Mouse (Mus musculus) heart, embryonic 12.5 days (tissue): ENCODE data around the gene Pdzk1. TPM values are rescaled to one million over a fixed set of nuclear protein-coding genes. Genes with fewer than 3 reads are reported as not detected.

ENCODE experiments used
- ATAC-seq: fragments of 200-750 bp; cut with Nextera tagmentation; 2 replicates; pipeline ENCODE4 v1.8.0; 2017; ENCODE audit warnings: moderate TSS enrichment, moderate library complexity; ENCODE audit not compliant: insufficient number of reproducible peaks, low FRiP score
- H3K27ac ChIP-seq: fragments of 300-500 bp; sonication (generic); 2 replicates; pipeline ENCODE4 v1.5.1; 2016; ENCODE audit warnings: mild to moderate bottlenecking, moderate library complexity; ENCODE audit not compliant: poor library complexity, severe bottlenecking
- H3K27me3 ChIP-seq: fragments of 300-500 bp; sonication (generic); replicated peaks from 2 replicates; pipeline ENCODE4 v1.6.1; 2016; ENCODE audit warnings: mild to moderate bottlenecking, moderate library complexity
- H3K36me3 ChIP-seq: fragments of 300-500 bp; sonication (generic); 2 replicates; pipeline ENCODE4 v1.6.1; 2016; ENCODE audit warnings: mild to moderate bottlenecking, moderate library complexity
- H3K4me1 ChIP-seq: fragments of 300-500 bp; sonication (generic); replicated peaks from 2 replicates; pipeline ENCODE4 v1.6.1; 2016; ENCODE audit warnings: mild to moderate bottlenecking
- H3K4me2 ChIP-seq: fragments of 300-500 bp; sonication (generic); 2 replicates; pipeline ENCODE4 v1.6.1; 2016; ENCODE audit warnings: mild to moderate bottlenecking, moderate library complexity
- H3K4me3 ChIP-seq: fragments of 300-500 bp; sonication (generic); 2 replicates; pipeline ENCODE4 v1.5.1; 2016; ENCODE audit warnings: mild to moderate bottlenecking
- H3K9ac ChIP-seq: fragments of 300-500 bp; sonication (generic); 2 replicates; pipeline ENCODE4 v1.6.1; 2016; ENCODE audit warnings: mild to moderate bottlenecking, moderate library complexity
- H3K9me3 ChIP-seq: fragments of 300-500 bp; sonication (generic); replicated peaks from 2 replicates; pipeline ENCODE4 v1.6.1; 2016; ENCODE audit warnings: mild to moderate bottlenecking, moderate library complexity
- WGBS: fragments of 180-500 bp; shearing (Covaris S2); methylation state at CpG from one replicate; pipeline ENCODE4 v1.1.7; 2016; 5-methylcytosine and 5-hydroxymethylcytosine counted together
- polyA plus RNA-seq: library from polyadenylated mRNA; unstranded; fragments of >200 nt; fragmentation: Nextera tagmentation; extraction: Ambion mirVana; gene quantifications from 2 replicates; pipeline ENCODE4 v1.2.1, GENCODE M21; 2016

Pdzk1 gene
- polyA plus RNA-seq, 1 experiment from 2014 or later = 0.36 TPM

DNA sequence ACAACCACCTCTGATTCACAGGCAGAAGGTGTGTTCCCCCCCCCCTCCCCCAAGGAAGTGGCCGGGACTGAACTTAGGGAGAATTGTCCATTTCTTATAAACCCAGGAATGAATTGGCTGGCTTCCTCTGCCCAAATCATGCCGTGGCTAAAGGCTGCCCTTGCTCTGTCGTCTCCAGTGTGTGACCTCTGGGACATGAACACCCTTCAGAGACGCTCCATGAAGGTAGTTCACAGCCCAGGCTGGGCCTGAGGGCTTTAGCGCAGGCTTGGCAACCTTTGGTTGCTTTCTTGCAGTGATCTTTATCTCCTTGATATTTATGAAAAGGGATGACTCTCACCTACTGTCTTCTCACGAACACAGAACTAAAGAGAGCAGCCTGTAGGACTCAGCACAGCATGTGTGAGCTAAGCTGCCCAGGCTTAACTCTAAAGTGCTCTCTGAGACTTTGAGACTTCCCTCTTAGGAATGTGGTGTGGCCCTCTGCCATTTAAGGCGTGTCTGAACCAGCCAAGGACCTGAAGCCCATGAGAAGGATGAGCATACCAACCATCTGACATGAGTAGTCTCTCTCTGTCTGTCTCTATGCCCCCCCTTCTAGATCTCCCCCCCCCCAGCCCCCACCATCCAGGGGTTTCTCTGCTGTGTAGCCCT is 15.4 kb upstream of the Pdzk1 start:
- Histone ChIP-seq H3K27me3 (0 out of 2 replicates have a peak, but pooled peaks cover 21% of the 10 kb centered on the region), H3K4me2 (peak overlapping the region; percentile 55), H3K36me3 (no peaks in the 10 kb centered on the region), H3K9ac (no peak overlapping the region), H3K9me3 (peaks cover 6% of the 10 kb centered on the region), H3K4me1 (peaks cover 19% of the 10 kb centered on the region), H3K4me3 (0 out of 2 replicates have a peak overlapping the region, but pooled peaks have one; percentile 5), H3K27ac (no peak overlapping the region)
- 0 out of 2 replicates have a peak, but pooled peaks have one; percentile 31 for ATAC-seq
- WGBS = 25% methylated on average over 7 of the region's 7 CpGs

DNA sequence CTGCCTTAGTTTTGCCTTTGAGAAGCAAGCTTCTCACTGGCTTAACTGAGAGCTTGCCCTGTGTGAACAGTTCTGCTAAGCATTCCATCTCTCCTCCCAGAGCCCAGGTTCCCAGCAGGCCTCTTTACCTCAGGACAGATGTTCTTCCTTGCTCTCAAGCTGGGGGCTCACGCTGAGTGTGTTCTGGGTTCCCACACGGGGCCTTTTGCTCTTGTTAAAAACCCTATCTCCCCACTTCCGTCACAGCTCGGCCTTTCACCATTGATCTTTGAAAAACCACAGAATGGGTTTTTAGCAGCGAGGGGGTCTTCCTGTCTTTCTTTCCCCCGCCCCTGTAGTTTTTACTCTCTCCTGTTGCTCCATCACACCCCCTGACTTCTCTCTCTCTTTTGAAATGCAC is 14.7 kb upstream of the Pdzk1 start:
- 0 out of 2 replicates have a peak, but pooled peaks cover 21% of the 10 kb centered on the region for H3K27me3 ChIP-seq
- H3K9me3 ChIP-seq = peaks cover 6% of the 10 kb centered on the region
- no peak overlapping the region for H3K4me3 ChIP-seq
- 36% methylated on average over 6 of the region's 6 CpGs for WGBS
- H3K4me1 ChIP-seq = peaks cover 16% of the 10 kb centered on the region
- no peak overlapping the region for H3K9ac ChIP-seq
- H3K36me3 ChIP-seq = no peaks in the 10 kb centered on the region
- H3K4me2 ChIP-seq = no peak overlapping the region
- ATAC-seq = no peak
- no peak overlapping the region for H3K27ac ChIP-seq

DNA sequence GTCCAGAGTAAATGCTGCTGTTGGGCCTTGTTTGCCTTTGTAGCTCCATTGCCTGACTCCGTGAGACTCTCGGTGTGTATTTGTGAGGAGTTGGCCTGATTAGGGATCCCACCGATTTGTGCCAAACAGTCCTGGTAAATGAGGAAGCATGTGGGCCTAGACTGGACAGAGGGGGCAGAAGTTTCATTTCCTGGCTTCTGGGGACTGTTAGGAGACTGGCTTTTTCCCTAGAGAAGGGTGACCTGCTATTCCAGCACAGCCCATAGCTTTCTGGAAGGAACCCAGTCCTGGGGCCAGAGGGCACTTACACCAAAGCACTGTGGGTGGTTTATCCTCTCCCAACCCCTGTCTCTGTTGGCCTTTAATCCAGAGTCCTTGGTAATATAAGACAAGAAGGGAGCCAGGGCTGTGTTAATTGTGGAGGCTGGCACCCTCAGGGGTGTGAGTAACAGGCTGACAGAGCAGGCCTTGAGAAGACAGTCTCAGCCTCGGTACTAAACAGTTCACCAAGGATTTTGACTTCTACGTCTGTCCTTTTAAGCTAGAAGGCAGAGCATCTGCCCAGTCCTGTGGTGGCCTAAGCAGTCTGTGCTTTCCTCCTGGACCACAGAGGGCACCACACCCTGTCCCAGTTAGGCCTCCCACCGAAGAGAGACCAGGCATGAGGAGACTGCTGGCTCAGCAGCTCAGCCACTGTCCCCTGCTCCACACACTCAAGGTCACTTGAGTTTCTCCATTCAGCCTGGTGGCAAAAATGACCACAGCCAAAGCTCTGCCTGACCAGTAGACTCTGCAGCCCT is 8.8 kb upstream of the Pdzk1 start:
- Histone ChIP-seq H3K27ac (no peak overlapping the region), H3K9me3 (peaks cover 6% of the 10 kb centered on the region), H3K27me3 (0 out of 2 replicates have a peak, but pooled peaks cover 9% of the 10 kb centered on the region), H3K9ac (no peak overlapping the region), H3K4me1 (no peaks in the 10 kb centered on the region), H3K4me2 (no peak overlapping the region), H3K36me3 (no peaks in the 10 kb centered on the region), H3K4me3 (no peak overlapping the region)
- WGBS = 68% methylated on average over 6 of the region's 6 CpGs
- ATAC-seq = no peak

DNA sequence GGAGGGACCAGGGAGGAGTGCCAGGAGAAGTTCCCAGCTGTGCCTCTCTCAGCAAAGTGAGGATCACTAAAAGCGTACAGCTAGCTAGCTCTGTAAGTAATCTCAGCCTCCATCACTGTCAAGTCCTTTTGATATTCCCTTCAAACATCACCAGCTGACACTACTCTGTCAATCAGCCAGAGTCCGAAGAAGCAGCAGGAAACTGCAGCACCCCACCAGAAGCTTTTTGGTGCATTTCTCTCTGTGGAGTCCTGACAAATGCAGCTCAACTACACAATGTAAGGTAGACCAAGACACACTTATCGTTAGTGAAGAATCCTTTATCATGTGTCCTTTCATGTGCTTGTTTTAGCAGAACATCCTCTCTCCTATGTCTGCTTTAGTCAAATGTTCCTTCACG is 7.5 kb upstream of the Pdzk1 start:
- H3K27ac ChIP-seq = no peak overlapping the region
- H3K27me3 ChIP-seq = 0 out of 2 replicates have a peak, but pooled peaks cover 5% of the 10 kb centered on the region
- H3K36me3 ChIP-seq = no peaks in the 10 kb centered on the region
- no peak overlapping the region for H3K9ac ChIP-seq
- no peak overlapping the region for H3K4me3 ChIP-seq
- WGBS = 74% methylated on average over 4 of the region's 4 CpGs
- no peaks in the 10 kb centered on the region for H3K4me1 ChIP-seq
- no peak overlapping the region for H3K4me2 ChIP-seq
- peaks cover 6% of the 10 kb centered on the region for H3K9me3 ChIP-seq
- ATAC-seq = no peak

DNA sequence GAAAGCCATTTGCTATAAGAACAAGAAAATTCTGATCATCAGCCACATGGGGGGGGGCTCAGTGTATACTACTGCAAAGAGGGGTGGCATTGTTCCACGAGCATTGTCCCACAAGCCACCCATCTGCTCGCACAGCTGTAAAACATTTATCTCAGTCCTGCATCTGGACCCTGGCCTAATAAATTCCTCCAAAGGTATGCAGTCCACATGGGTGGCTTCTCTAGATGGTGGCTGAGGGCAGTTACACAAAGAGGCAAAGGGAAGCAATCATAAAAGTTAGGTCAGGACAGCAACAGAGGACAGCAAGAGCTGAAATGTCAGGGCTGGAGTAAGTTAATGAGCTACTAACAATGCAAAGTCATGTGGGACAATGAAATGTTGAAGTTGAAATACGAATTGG is 5.4 kb upstream of the Pdzk1 start:
- ATAC-seq = no peak
- H3K9ac ChIP-seq = no peak overlapping the region
- no peaks in the 10 kb centered on the region for H3K36me3 ChIP-seq
- H3K27me3 ChIP-seq = no peaks in the 10 kb centered on the region
- 0 out of 2 replicates have a peak, but pooled peaks cover 4% of the 10 kb centered on the region for H3K9me3 ChIP-seq
- H3K4me2 ChIP-seq = no peak overlapping the region
- no peak overlapping the region for H3K4me3 ChIP-seq
- H3K27ac ChIP-seq = no peak overlapping the region
- 76% methylated on average over 3 of the region's 3 CpGs for WGBS
- peaks cover 5% of the 10 kb centered on the region for H3K4me1 ChIP-seq

DNA sequence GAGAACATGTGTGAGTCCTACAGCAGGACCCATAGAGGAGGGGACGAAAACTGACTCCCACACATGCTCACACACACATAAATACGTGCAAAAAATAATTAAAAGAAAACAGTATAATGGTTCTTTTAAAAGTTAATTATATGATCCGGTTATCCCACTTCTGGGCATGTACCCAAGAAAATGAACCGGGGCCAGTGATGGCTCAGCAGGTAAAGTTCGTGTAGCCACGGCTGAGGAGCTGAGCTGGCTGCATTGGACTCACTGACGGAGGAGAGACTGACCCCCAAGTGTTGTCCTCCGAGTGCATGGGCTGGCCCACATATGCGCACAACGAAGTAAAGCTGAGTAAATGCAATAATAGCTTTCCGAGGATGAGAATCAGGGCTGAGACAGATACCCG is 4.5 kb upstream of the Pdzk1 start:
- H3K9ac ChIP-seq = no peak overlapping the region
- no peak overlapping the region for H3K4me2 ChIP-seq
- no peak overlapping the region for H3K4me3 ChIP-seq
- peaks cover 5% of the 10 kb centered on the region for H3K4me1 ChIP-seq
- no peak for ATAC-seq
- H3K27ac ChIP-seq = no peak overlapping the region
- no peaks in the 10 kb centered on the region for H3K36me3 ChIP-seq
- WGBS = 87% methylated on average over 12 of the region's 12 CpGs
- 0 out of 2 replicates have a peak, but pooled peaks cover 4% of the 10 kb centered on the region for H3K9me3 ChIP-seq
- H3K27me3 ChIP-seq = 0 out of 2 replicates have a peak, but pooled peaks cover 8% of the 10 kb centered on the region

DNA sequence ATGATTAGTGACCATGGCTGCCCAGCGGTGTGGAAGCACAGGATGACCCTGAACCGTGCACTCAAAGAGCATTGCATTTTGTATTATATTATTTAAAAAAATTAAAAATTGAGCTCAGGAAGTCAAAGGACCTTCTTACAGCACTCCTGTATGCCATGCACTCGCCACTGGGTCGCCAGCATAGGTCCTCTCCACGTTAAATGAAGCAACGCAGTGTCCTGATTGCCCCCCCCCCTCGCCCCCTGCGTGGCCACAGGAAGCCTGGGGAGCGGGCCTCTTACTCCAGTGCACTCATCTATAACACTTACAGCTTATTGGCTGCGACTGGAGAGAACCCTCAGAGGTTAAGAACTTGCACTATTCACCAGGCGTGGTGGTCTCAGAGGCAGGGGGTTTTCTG is 3.8 kb upstream of the Pdzk1 start:
- WGBS = 38% methylated on average over 11 of the region's 11 CpGs
- H3K4me2 ChIP-seq = no peak overlapping the region
- no peak overlapping the region for H3K9ac ChIP-seq
- no peak overlapping the region for H3K27ac ChIP-seq
- H3K4me1 ChIP-seq = peaks cover 5% of the 10 kb centered on the region
- no peak for ATAC-seq
- H3K36me3 ChIP-seq = no peaks in the 10 kb centered on the region
- no peak overlapping the region for H3K4me3 ChIP-seq
- 0 out of 2 replicates have a peak, but pooled peaks cover 8% of the 10 kb centered on the region for H3K27me3 ChIP-seq
- H3K9me3 ChIP-seq = 0 out of 2 replicates have a peak, but pooled peaks cover 4% of the 10 kb centered on the region

DNA sequence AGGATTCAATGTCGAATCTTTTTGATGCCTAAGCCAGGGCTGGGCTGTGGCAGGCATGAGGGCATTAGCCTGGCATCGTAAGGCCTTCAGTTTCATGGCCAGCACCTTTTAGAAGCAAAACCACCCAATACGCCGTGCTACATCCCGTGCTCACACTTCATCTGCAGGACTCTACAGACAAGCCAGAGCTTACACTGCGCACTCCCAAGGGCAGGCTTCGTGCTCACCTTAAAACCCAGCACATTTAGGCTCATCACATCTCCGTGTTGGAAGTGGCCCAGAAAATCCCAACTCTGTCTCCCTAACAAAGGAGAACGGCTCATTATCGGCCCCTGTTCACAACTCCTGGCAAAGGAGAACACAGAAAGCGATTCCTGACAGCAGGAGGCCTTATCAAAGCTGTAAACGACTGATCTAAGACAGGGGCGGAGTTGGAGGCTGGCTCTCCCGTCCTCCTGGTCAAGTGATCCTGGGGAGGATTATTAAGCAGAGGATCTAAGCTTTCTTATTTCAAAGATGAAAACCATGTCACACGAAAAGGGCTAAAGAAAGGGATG is 698 bp upstream of the Pdzk1 start:
- no peak overlapping the region for H3K9ac ChIP-seq
- H3K27ac ChIP-seq = no peak overlapping the region
- WGBS = 24% methylated on average over 15 of the region's 15 CpGs
- H3K27me3 ChIP-seq = peaks cover 8% of the 10 kb centered on the region; the same call in 1 of the 2 replicates
- H3K4me1 ChIP-seq = peaks cover 5% of the 10 kb centered on the region
- no peak overlapping the region for H3K4me3 ChIP-seq
- H3K9me3 ChIP-seq = 0 out of 2 replicates have a peak, but pooled peaks cover 4% of the 10 kb centered on the region
- no peak for ATAC-seq
- no peaks in the 10 kb centered on the region for H3K36me3 ChIP-seq
- peak overlapping the region; percentile 30 for H3K4me2 ChIP-seq

DNA sequence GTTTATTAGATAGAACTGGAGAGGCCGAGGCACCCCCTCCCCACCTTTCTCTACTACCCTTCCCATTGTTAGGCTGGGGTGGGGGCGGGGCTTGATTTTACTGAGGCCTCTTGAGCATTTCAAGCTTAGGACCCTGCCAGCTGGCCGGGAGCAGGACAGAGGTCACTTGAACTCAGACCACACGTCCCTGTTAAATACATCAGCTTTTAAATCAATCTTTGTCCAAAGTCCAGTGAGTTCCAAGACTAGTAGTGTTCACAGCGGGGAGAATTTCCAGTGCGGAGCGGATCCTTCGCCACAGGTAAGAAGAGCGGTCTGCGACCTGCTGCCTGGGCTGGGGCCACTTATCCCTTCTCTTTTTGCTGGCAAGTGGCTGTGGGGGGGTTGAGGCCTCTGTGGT is 772 bp downstream of the Pdzk1 start:
- WGBS = 80% methylated on average over 10 of the region's 10 CpGs
- H3K4me3 ChIP-seq = no peak overlapping the region
- no peak overlapping the region for H3K27ac ChIP-seq
- peaks cover 8% of the 10 kb centered on the region; the same call in 1 of the 2 replicates for H3K27me3 ChIP-seq
- 0 out of 2 replicates have a peak, but pooled peaks cover 4% of the 10 kb centered on the region for H3K9me3 ChIP-seq
- no peak for ATAC-seq
- no peak overlapping the region for H3K4me2 ChIP-seq
- H3K9ac ChIP-seq = no peak overlapping the region
- H3K36me3 ChIP-seq = no peaks in the 10 kb centered on the region
- H3K4me1 ChIP-seq = peaks cover 5% of the 10 kb centered on the region

DNA sequence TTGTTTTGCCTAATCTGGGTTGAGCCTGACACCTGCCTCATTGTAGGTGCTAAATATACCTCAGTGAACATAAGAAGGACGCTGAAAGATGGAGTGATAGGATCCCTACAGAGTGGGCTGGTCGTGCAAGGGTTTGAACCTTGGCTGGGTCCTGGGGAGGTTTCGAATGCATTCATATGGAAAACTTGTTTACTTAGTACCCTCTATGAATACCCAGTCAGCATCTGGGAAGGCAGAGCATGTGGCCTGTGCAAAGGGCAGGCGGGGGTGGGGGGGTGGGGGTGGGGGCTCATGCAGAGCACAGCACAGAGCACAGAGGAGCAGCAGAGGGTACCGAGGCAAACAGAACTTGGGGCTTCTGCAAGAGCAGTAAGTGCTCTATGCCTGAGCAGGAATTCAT is 3.8 kb downstream of the Pdzk1 start:
- no peak overlapping the region for H3K4me3 ChIP-seq
- no peak overlapping the region for H3K9ac ChIP-seq
- peaks cover 8% of the 10 kb centered on the region; the same call in 1 of the 2 replicates for H3K27me3 ChIP-seq
- H3K4me1 ChIP-seq = peaks cover 5% of the 10 kb centered on the region
- H3K27ac ChIP-seq = no peak overlapping the region
- H3K36me3 ChIP-seq = no peaks in the 10 kb centered on the region
- 37% methylated on average over 5 of the region's 5 CpGs for whole genome bisulfite sequencing
- no peak overlapping the region for H3K4me2 ChIP-seq
- no peak for ATAC-seq
- H3K9me3 ChIP-seq = no peaks in the 10 kb centered on the region
